Mouse (Mus musculus): ENCODE measurements around the gene Snx21. TPM values are rescaled to one million over a fixed set of nuclear protein-coding genes. Genes with fewer than 3 reads are reported as not detected.

The Snx21 gene
- polyA plus RNA-seq, 1 experiment from 2014 or later: 18.3 TPM

- Histone ChIP-seq H3K27me3 (no peaks in the 10 kb centered on the region), H3K4me1 (no peaks in the 10 kb centered on the region), H3K27ac (replicated peaks) (no peak overlapping the region), H3K4me3 (no peak overlapping the region), H3K36me3 (peaks cover 95% of the 10 kb centered on the region), H3K9me3 (no peaks in the 10 kb centered on the region), H3K9ac (replicated peaks) (no peak overlapping the region), H3K4me2 (replicated peaks) (no peak overlapping the region)
- no peak for ATAC-seq (ENCODE audit: low FRiP score, low read depth)
- 92% methylated on average over 11 of the region's 11 CpGs for WGBS
Measured at GRCm38 (mm10) chr2:164757841-164758240, 27.8 kb upstream of the Snx21 start.

DNA sequence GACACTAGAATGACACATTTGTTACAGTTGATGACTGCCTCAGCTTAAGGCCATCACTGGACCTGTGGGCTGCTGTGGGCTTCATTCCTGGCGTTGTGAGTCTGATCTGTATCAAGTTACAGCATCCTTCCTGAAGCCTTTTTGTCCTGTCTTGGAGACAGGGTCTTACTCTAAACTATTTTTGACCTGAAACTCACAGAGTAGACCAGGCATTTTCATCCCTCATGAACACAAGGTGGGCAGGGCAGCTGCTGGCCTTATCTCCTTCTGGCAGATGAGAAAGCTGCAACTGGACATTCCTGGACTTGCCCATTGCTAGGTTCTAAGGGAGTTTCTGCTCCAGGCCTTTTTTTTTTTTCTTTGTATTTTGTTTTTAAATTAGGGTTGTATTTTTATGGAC, 26.9 kb upstream of the Snx21 start:
- no peak overlapping the region for H3K4me3 ChIP-seq
- H3K4me1 ChIP-seq: no peaks in the 10 kb centered on the region
- H3K27ac ChIP-seq (replicated peaks): no peak overlapping the region
- H3K4me2 ChIP-seq (replicated peaks): no peak overlapping the region
- peaks cover 100% of the 10 kb centered on the region for H3K36me3 ChIP-seq
- 88% methylated on average over 1 of the region's 1 CpGs for WGBS
- no peaks in the 10 kb centered on the region for H3K27me3 ChIP-seq
- no peak for ATAC-seq (ENCODE audit: low FRiP score, low read depth)
- H3K9ac ChIP-seq (replicated peaks): no peak overlapping the region
- no peaks in the 10 kb centered on the region for H3K9me3 ChIP-seq

- no peaks in the 10 kb centered on the region for H3K4me1 ChIP-seq
- H3K36me3 ChIP-seq: peaks cover 91% of the 10 kb centered on the region
- 89% methylated on average over 4 of the region's 4 CpGs for WGBS
- H3K9ac ChIP-seq (replicated peaks): no peak overlapping the region
- no peak overlapping the region for H3K4me2 ChIP-seq (replicated peaks)
- no peaks in the 10 kb centered on the region for H3K9me3 ChIP-seq
- ATAC-seq (ENCODE audit: low FRiP score, low read depth): no peak
- no peak overlapping the region for H3K27ac ChIP-seq (replicated peaks)
- H3K27me3 ChIP-seq: no peaks in the 10 kb centered on the region
- H3K4me3 ChIP-seq: no peak overlapping the region
Measured at GRCm38 (mm10) chr2:164760059-164760833, 25.4 kb upstream of the Snx21 start.

GRCm38 (mm10) chr2:164761502-164761901, 24.1 kb upstream of the Snx21 start:
- Histone ChIP-seq H3K9me3 (no peaks in the 10 kb centered on the region), H3K27ac (replicated peaks) (no peak overlapping the region), H3K4me1 (no peaks in the 10 kb centered on the region), H3K4me2 (replicated peaks) (no peak overlapping the region), H3K27me3 (no peaks in the 10 kb centered on the region), H3K9ac (replicated peaks) (no peak overlapping the region), H3K4me3 (no peak overlapping the region), H3K36me3 (peaks cover 91% of the 10 kb centered on the region)
- no peak for ATAC-seq (ENCODE audit: low FRiP score, low read depth)
- 95% methylated on average over 2 of the region's 2 CpGs for WGBS

- H3K36me3 ChIP-seq: peaks cover 91% of the 10 kb centered on the region
Measured at GRCm38 (mm10) chr2:164761971-164762370, 23.7 kb upstream of the Snx21 start.

DNA sequence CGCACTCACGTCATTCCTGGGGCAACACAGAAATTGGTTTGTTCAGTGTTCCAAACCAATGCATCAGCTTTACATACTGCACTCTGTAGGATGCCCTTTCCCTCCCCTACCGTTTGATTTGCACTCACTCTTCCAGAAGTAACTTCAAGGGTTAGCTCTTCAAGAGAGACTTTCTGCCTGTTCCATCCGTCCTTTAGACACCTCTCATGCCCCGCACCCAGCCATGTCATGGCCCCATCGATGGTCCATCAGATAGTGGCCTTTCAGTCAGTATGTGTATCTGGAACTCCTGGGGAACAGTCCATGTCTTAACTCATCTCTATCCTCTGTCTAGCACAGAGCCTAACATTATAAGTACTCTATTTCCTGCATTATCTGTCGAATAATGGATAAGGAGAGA, 23.0 kb upstream of the Snx21 start:
- H3K27me3 ChIP-seq: no peaks in the 10 kb centered on the region
- H3K27ac ChIP-seq (replicated peaks): no peak overlapping the region
- ATAC-seq (ENCODE audit: low FRiP score, low read depth): no peak
- H3K36me3 ChIP-seq: peaks cover 91% of the 10 kb centered on the region
- no peak overlapping the region for H3K9ac ChIP-seq (replicated peaks)
- WGBS: 96% methylated on average over 7 of the region's 7 CpGs
- H3K4me1 ChIP-seq: no peaks in the 10 kb centered on the region
- no peak overlapping the region for H3K4me2 ChIP-seq (replicated peaks)
- no peak overlapping the region for H3K4me3 ChIP-seq
- H3K9me3 ChIP-seq: no peaks in the 10 kb centered on the region

More at GRCm38 (mm10) chr2:164761971-164762370, 23.7 kb upstream of the Snx21 start:
- H3K4me1 ChIP-seq: no peaks in the 10 kb centered on the region
- H3K27ac ChIP-seq (replicated peaks): no peak overlapping the region
- H3K27me3 ChIP-seq: no peaks in the 10 kb centered on the region
- no peaks in the 10 kb centered on the region for H3K9me3 ChIP-seq
- WGBS: 97% methylated on average over 4 of the region's 4 CpGs
- no peak overlapping the region for H3K4me3 ChIP-seq
- no peak overlapping the region for H3K4me2 ChIP-seq (replicated peaks)
- no peak for ATAC-seq (ENCODE audit: low FRiP score, low read depth)
- no peak overlapping the region for H3K9ac ChIP-seq (replicated peaks)

- no peaks in the 10 kb centered on the region for H3K27me3 ChIP-seq
- H3K36me3 ChIP-seq: peaks cover 66% of the 10 kb centered on the region
- no peak overlapping the region for H3K4me2 ChIP-seq (replicated peaks)
- H3K4me3 ChIP-seq: no peak overlapping the region
- no peaks in the 10 kb centered on the region for H3K9me3 ChIP-seq
- no peak overlapping the region for H3K27ac ChIP-seq (replicated peaks)
- H3K4me1 ChIP-seq: peaks cover 10% of the 10 kb centered on the region
- ATAC-seq (ENCODE audit: low FRiP score, low read depth): no peak
- H3K9ac ChIP-seq (replicated peaks): no peak overlapping the region
- 85% methylated on average over 3 of the region's 3 CpGs for WGBS
Measured at GRCm38 (mm10) chr2:164765841-164766240, 19.8 kb upstream of the Snx21 start.

DNA sequence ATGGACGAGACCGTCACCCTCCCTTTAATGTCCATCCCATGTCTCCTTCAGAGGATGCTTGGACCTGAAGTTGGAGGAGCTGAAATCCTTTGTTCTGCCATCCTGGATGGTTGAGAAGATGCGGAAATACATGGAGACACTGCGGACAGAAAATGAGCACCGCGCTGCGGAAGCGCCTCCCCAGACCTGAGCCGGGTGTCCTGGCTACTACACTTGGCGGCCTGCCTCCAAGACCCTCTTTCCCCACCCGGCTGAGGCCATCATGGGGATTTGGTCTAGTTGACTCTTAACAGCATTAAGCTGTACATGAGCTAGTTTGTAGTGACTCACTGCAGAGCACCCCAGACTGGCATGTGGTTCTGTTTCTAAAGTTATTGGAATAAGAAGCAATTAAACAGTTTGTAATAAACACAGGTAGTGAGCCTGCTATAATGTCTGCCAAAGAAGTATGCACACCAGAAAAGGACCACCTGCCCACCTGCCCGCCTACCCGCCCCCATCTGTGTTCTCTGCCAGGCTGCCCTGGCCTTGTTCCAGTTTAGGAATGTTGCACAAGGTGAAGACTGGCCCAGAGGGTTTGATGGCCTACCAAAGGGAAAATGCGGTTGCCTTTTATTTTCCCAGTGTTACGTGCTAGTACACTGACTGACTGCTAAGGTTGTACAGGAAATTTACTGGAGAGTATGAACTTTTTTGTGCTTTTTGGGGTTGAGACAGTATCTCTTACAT, 17.6 kb upstream of the Snx21 start:
- H3K9ac ChIP-seq (replicated peaks): no peak overlapping the region
- peaks cover 61% of the 10 kb centered on the region for H3K36me3 ChIP-seq
- no peak overlapping the region for H3K4me3 ChIP-seq
- no peak for ATAC-seq (ENCODE audit: low FRiP score, low read depth)
- WGBS: 95% methylated on average over 15 of the region's 15 CpGs
- no peaks in the 10 kb centered on the region for H3K27me3 ChIP-seq
- peaks cover 25% of the 10 kb centered on the region for H3K4me1 ChIP-seq
- H3K27ac ChIP-seq (replicated peaks): no peak overlapping the region
- H3K9me3 ChIP-seq: no peaks in the 10 kb centered on the region
- H3K4me2 ChIP-seq (replicated peaks): no peak overlapping the region

DNA sequence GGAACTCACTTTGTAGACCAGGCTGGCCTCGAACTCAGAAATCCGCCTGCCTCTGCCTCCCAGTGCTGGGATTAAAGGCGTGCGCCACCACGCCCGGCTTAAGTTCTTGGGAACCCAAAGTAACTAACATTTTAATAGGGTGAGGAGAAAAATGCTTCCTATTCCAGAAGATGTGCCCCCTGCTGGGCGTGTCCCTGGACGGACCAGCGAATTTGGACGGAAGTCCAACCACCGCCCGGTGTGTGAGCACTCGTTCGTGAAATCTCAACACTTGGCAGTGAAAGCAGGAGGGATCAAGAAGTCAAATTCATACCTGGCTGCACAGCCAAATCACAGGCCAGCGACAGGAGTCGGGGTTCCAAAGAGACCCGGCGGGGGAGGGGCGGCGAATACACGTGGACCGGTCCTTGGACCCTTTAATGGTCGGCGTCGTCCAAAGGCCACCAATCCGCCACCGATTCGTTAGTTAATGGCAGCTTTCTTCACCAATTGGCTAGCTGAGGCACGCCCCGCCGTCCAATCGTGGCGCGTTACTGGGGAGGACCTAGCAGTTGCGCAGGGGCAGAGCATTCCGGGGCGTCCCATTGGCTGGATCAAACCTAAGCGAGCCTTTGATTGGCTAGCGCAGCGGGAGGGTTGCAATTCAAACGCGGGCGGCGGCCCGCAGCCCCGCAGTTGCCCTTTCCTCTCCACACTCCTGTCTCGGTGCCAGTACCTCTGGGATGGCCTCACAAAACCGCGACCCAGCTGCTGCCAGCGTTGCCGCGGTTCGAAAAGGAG, 16.2 kb upstream of the Snx21 start, which contains the start of gene Ube2c:
Gene Ube2c (plus strand): TSS at position 641 of the 780 bp plus-strand sequence.
- Histone ChIP-seq H3K27me3 (no peaks in the 10 kb centered on the region), H3K4me2 (replicated peaks) (peak within 1 kb of the TSS; percentile 94), H3K4me3 (peak within 1 kb of the TSS; percentile 94), H3K9me3 (no peaks in the 10 kb centered on the region), H3K9ac (replicated peaks) (peak within 1 kb of the TSS; percentile 76), H3K36me3 (peaks cover 52% of the 10 kb centered on the region), H3K4me1 (peaks cover 25% of the 10 kb centered on the region), H3K27ac (replicated peaks) (0 out of 2 replicates have a peak within 1 kb of the TSS, but pooled peaks have one; percentile 30)
- 3% methylated on average over 53 of the region's 53 CpGs for WGBS
- peak; percentile 100 for ATAC-seq (ENCODE audit: low FRiP score, low read depth)

DNA sequence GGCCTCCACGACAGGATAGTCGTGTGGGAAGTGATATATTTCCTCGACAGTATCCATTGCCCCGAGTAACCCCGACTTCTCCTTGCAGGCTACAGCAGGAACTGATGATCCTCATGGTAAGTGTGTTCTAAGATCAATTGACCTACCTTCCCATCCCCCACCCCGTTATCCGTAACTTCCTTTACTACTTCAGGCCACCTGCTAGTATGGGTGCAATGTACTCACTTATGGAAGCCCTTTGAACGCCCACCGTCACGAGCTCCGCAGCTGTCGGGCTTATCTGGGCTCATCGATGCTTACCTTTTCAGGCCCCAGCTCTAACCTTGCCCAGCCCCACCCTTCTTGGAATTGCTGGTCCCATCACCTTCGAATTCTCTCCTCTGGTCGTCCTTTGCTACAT, 15.3 kb upstream of the Snx21 start:
- H3K9me3 ChIP-seq: no peaks in the 10 kb centered on the region
- no peaks in the 10 kb centered on the region for H3K27me3 ChIP-seq
- H3K4me2 ChIP-seq (replicated peaks): peak overlapping the region; percentile 94
- peaks cover 47% of the 10 kb centered on the region for H3K36me3 ChIP-seq
- 0 out of 2 replicates have a peak overlapping the region, but pooled peaks have one; percentile 30 for H3K27ac ChIP-seq (replicated peaks)
- H3K9ac ChIP-seq (replicated peaks): peak overlapping the region; percentile 76
- H3K4me1 ChIP-seq: peaks cover 25% of the 10 kb centered on the region
- 6% methylated on average over 15 of the region's 15 CpGs for WGBS
- H3K4me3 ChIP-seq: peak overlapping the region; percentile 94
- ATAC-seq (ENCODE audit: low FRiP score, low read depth): no peak

GRCm38 (mm10) chr2:164771123-164771522, 14.5 kb upstream of the Snx21 start:
- Histone ChIP-seq H3K4me1 (peaks cover 25% of the 10 kb centered on the region), H3K27me3 (no peaks in the 10 kb centered on the region), H3K36me3 (peaks cover 38% of the 10 kb centered on the region), H3K4me3 (peak overlapping the region; percentile 94), H3K27ac (replicated peaks) (no peak overlapping the region), H3K4me2 (replicated peaks) (peak overlapping the region; percentile 94), H3K9ac (replicated peaks) (peak overlapping the region; percentile 76), H3K9me3 (no peaks in the 10 kb centered on the region)
- ATAC-seq (ENCODE audit: low FRiP score, low read depth): no peak
- WGBS: 85% methylated on average over 8 of the region's 8 CpGs
